Comparison of ENCODE assay signal across 12 mouse cellular contexts in the genomic region with DNA sequence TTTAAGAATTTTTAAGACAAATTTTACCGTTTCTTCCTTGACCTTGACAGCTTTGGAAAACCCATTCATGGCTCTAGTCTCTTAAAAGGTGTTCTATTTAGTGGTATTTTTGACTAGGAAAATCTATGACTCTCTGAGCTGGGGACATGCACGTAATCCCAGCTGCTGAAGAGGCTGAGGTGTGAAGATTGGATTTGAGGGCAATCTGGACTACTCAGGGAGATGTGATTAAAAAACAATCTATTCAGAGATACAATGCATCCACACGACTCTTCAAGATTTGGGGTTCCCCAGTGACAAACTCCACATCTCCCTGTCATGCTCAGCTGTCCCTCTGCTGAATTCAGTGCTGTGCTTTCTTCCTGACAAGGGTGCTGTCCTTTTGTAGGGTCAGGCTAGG.
"Had no signal": no experiment of that assay in that cellular context is flagged by ENCODE, and none has a peak within 500 bp of the region (broad histone marks: within the 10 kb centered on the region; RNA-seq: fewer than 3 reads in every experiment).

No protein-coding gene starts in this region.

- DNase-seq: kidney, adult 18-20 months; kidney, postnatal 10 days; kidney, postnatal 4 days; lung, adult 2 months; lung, postnatal 36 days; thymus, postnatal 4 days had no signal

- H3K4me3 ChIP-seq: left cerebral cortex, adult 2 months; limb, embryonic 10.5 days; liver, embryonic 15.5 days; midbrain, embryonic 13.5 days had no signal

- H3K9ac ChIP-seq: liver, embryonic 15.5 days; midbrain, embryonic 13.5 days had no signal

- H3K9me3 ChIP-seq: limb, embryonic 10.5 days; liver, embryonic 15.5 days; midbrain, embryonic 13.5 days had no signal

- H3K4me2 ChIP-seq: liver, embryonic 11.5 days; liver, embryonic 15.5 days; midbrain, embryonic 13.5 days had no signal

- H3K36me3 ChIP-seq: limb, embryonic 10.5 days; liver, embryonic 15.5 days; midbrain, embryonic 13.5 days had no signal

- ATAC-seq: lung, postnatal 0 days; midbrain, embryonic 13.5 days had no signal

- H3K4me1 ChIP-seq: liver, embryonic 15.5 days; midbrain, embryonic 13.5 days had no signal

- H3K27ac ChIP-seq: left cerebral cortex, adult 2 months; limb, embryonic 10.5 days; liver, embryonic 15.5 days; midbrain, embryonic 13.5 days had no signal

- H3K27me3 ChIP-seq: liver, embryonic 15.5 days; midbrain, embryonic 13.5 days had no signal
